Mouse (Mus musculus) thymus, adult 2 months (tissue): ENCODE data around the gene Kalrn.

ENCODE experiments used
- CTCF ChIP-seq: fragments of 200-500 bp; IDR thresholded peaks from 2 replicates; pipeline ENCODE4 v1.5.1; 2012; ENCODE audit warnings: mild to moderate bottlenecking, control low read depth, low read length, moderate library complexity, borderline replicate concordance; ENCODE audit not compliant: control insufficient read depth, poor library complexity, insufficient read depth; ENCODE audit errors: extremely low read depth
- POLR2A ChIP-seq: fragments of 200-500 bp; IDR thresholded peaks from 2 replicates; pipeline ENCODE4 v1.6.1; 2012; ENCODE audit warnings: mild to moderate bottlenecking, low read length, control low read depth, moderate library complexity; ENCODE audit not compliant: control insufficient read depth, poor library complexity, insufficient read depth; ENCODE audit errors: extremely low read depth

DNA sequence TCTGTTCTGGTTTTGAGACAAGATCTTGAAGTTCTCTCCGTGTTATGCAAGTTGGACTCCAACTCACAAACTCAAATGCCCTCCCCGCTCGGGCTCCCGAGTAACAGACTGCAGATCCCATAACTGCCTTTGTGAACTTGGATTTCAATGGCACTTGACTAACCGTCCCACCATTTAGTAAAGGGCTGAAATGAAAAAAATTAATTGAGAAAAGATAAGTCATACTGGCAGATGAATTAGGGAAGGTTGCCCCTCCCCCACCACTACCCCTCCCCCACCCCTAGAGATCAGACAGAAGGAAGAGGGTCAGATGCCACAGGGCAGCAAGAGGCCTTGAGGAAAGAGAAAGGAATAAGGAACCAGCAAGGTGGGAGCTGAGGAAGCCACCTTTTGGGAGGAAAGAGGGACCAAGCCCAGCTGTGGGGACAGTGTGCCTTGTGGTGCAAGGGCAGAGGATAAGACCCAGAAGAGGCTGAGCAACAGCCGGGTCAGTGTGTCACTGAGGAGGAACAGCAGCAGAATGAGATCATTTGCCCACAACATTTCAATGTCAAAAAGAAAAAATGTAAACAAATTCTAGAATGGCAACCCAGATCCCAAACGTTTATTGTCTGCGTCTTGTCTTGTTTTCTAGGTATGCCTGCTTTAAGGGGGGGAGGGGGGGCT, 21.4 kb upstream of the Kalrn start:
- no peak for TF ChIP-seq CTCF
- no peak for TF ChIP-seq POLR2A
